In genomic region chr4:134734629-134735081, GRCm38 (mm10) we compare ENCODE assay signal across 8 mouse cellular contexts. TPM values are rescaled to one million over a fixed set of nuclear protein-coding genes. Genes with fewer than 3 reads are reported as not detected.
DNase-seq lines count a peak whose midpoint lies in the region; ATAC-seq lines count a peak whose summit lies in the region.

No protein-coding gene starts in this region.

- H3K27me3 ChIP-seq in limb, embryonic 13.5 days, result no peaks in the 10 kb centered on the region

- no peaks in the 10 kb centered on the region for H3K36me3 ChIP-seq in limb, embryonic 13.5 days

- WGBS in limb, embryonic 13.5 days, result 49% methylated on average over 9 of the region's 9 CpGs

- no peak for ATAC-seq in limb, embryonic 13.5 days (ENCODE audit: low FRiP score, low read depth)

- peak; percentile 52 for DNase-seq in adrenal gland, adult 2 months
- DNase-seq in adrenal gland, adult 8-10 months, result no peak
- peak; percentile 91 for DNase-seq in ES-CJ7 (ENCODE audit: low read depth, low spot score)
- DNase-seq in heart, adult 18-20 months, result peak; percentile 71 to 73
- peak; percentile 89 for DNase-seq in naive thymus-derived CD4-positive, alpha-beta T cell, adult 2 months (ENCODE audit: low read depth)
- DNase-seq in cerebellum, postnatal 36 days, result no peak
- DNase-seq in cerebellum, postnatal 14 days, result no peak

- peak overlapping the region; percentile 75 for H3K27ac ChIP-seq in limb, embryonic 13.5 days

- peaks cover 69% of the 10 kb centered on the region for H3K4me1 ChIP-seq in limb, embryonic 13.5 days

- H3K9me3 ChIP-seq in limb, embryonic 13.5 days, result no peaks in the 10 kb centered on the region

- no peak overlapping the region; the same call in 1 of the 2 replicates for H3K9ac ChIP-seq in limb, embryonic 13.5 days

- H3K4me3 ChIP-seq in limb, embryonic 13.5 days, result no peak overlapping the region

- peak overlapping the region; percentile 27 for H3K4me2 ChIP-seq in limb, embryonic 13.5 days (replicated peaks)

RNA-seq across cellular contexts. Expression of gene Man1c1, which starts 30.6 kb away (rescaled TPM):
- 10 to 100 TPM; 13.3 to 28.2 TPM for total RNA-seq in adrenal gland, adult 2 months (2021)
- polyA plus RNA-seq in adrenal gland, adult 2 months (2012; rRNA removed), result 17.0 and 17.4 TPM in 2 replicates
- 10 to 100 TPM; 15.3 to 41.3 (median 29.9) TPM for total RNA-seq in adrenal gland, adult 8-10 months (2022)
- 10 to 100 TPM; 26.9 to 28.3 TPM for total RNA-seq in heart, adult 18-20 months (2021)
- 2.9 and 3.5 TPM in 2 replicates for polyA plus RNA-seq in limb, embryonic 13.5 days (2015; fragmentation: Nextera tagmentation; extraction: Ambion mirVana)

RNA-seq across cellular contexts. Expression of gene Ldlrap1, which starts 33.2 kb away (rescaled TPM):
- total RNA-seq in adrenal gland, adult 2 months (2021), result 10 to 100 TPM; 42.1 to 49.3 TPM
- 23.0 and 28.1 TPM in 2 replicates for polyA plus RNA-seq in adrenal gland, adult 2 months (2012; rRNA removed)
- 10 to 100 TPM; 46.7 to 49.4 (median 48.4) TPM for total RNA-seq in adrenal gland, adult 8-10 months (2022)
- total RNA-seq in heart, adult 18-20 months (2021), result 1 to 10 TPM; 7.7 to 9.8 TPM
- 22.0 and 24.5 TPM in 2 replicates for polyA plus RNA-seq in limb, embryonic 13.5 days (2015; fragmentation: Nextera tagmentation; extraction: Ambion mirVana)

Comparison
In these comparisons a context has a peak if more than half of its experiments do, and no peak if none do; other contexts are left out.
1. DNase-seq: peak in adrenal gland, adult 2 months (single experiment), ES-CJ7 (single experiment), heart, adult 18-20 months (2 of 2) and naive thymus-derived CD4-positive, alpha-beta T cell, adult 2 months (single experiment); none in adrenal gland, adult 8-10 months (single experiment), cerebellum, postnatal 36 days (0 of 2) and cerebellum, postnatal 14 days (0 of 2).
2. RNA of gene Ldlrap1, which starts 33.2 kb away (total RNA-seq): 42.1 to 49.3 TPM in adrenal gland, adult 2 months and 46.7 to 49.4 TPM in adrenal gland, adult 8-10 months; 7.7 to 9.8 TPM in heart, adult 18-20 months; every median in the first group is over 4 times any median in the second.